Mouse (Mus musculus): ENCODE results near the gene Fgd6. TPM values are rescaled to one million over a fixed set of nuclear protein-coding genes. Genes with fewer than 3 reads are reported as not detected.
A peak's percentile ranks its signal among the peaks of the same experiment; 100 is the strongest.

Fgd6 gene
- polyA plus RNA-seq, 1 experiment from 2014 or later: 3.1 TPM

DNA sequence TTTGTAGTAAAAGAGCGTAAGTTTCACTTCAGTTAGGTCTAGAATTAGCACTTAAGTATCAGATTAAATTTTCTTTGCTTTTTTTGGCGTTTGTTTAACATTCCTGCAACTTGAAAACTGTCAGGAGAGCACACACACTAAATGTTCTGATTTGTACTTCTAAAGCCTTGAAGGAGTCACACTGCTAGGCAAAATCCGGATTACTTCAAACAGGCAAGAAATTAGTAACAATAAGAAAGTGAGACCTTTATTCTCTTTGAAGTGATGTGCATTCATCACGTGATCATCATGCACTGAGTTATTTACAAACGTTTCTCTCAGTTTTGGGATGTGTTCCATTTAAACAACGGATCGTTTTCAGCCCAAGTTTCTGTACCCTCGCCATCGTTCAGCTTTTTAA is 1.4 kb downstream of the Fgd6 start:
- ATAC-seq (ENCODE audit: low FRiP score, low TSS enrichment) (no peak), DNase-seq (no peak)
- H3K9ac ChIP-seq (replicated peaks; ENCODE audit: low read length): no peak overlapping the region
- H3K4me1 ChIP-seq (ENCODE audit: control insufficient read depth, insufficient read depth, low read length): peaks cover 18% of the 10 kb centered on the region
- 30% methylated on average over 9 of the region's 9 CpGs for WGBS
- H3K27me3 ChIP-seq (ENCODE audit: control insufficient read depth, insufficient read depth, low read length): no peaks in the 10 kb centered on the region
- peak overlapping the region; percentile 76 for H3K4me2 ChIP-seq (ENCODE audit: low read length)
- 0 out of 2 replicates have a peak overlapping the region, but pooled peaks have one; percentile 67 for H3K4me3 ChIP-seq (replicated peaks; ENCODE audit: low read depth, low read length)
- no peak overlapping the region for H3K27ac ChIP-seq (replicated peaks; ENCODE audit: low read depth, low read length)
- H3K36me3 ChIP-seq (ENCODE audit: control insufficient read depth, insufficient read depth, low read length): no peaks in the 10 kb centered on the region
- no peaks in the 10 kb centered on the region for H3K9me3 ChIP-seq (ENCODE audit: control insufficient read depth, low read length)

- H3K36me3 ChIP-seq (ENCODE audit: control insufficient read depth, insufficient read depth, low read length): no peaks in the 10 kb centered on the region
- H3K9me3 ChIP-seq (ENCODE audit: control insufficient read depth, low read length): no peaks in the 10 kb centered on the region
- 76% methylated on average over 4 of the region's 4 CpGs for WGBS
- H3K4me3 ChIP-seq (replicated peaks; ENCODE audit: low read depth, low read length): no peak overlapping the region
- ATAC-seq (ENCODE audit: low FRiP score, low TSS enrichment) (no peak), DNase-seq (no peak)
- no peak overlapping the region for H3K27ac ChIP-seq (replicated peaks; ENCODE audit: low read depth, low read length)
- no peak overlapping the region for H3K4me2 ChIP-seq (ENCODE audit: low read length)
- peaks cover 18% of the 10 kb centered on the region for H3K4me1 ChIP-seq (ENCODE audit: control insufficient read depth, insufficient read depth, low read length)
- no peak overlapping the region for H3K9ac ChIP-seq (replicated peaks; ENCODE audit: low read length)
- no peaks in the 10 kb centered on the region for H3K27me3 ChIP-seq (ENCODE audit: control insufficient read depth, insufficient read depth, low read length)
Measured at GRCm38 (mm10) chr10:94037596-94037995, 1.8 kb downstream of the Fgd6 start.

DNA sequence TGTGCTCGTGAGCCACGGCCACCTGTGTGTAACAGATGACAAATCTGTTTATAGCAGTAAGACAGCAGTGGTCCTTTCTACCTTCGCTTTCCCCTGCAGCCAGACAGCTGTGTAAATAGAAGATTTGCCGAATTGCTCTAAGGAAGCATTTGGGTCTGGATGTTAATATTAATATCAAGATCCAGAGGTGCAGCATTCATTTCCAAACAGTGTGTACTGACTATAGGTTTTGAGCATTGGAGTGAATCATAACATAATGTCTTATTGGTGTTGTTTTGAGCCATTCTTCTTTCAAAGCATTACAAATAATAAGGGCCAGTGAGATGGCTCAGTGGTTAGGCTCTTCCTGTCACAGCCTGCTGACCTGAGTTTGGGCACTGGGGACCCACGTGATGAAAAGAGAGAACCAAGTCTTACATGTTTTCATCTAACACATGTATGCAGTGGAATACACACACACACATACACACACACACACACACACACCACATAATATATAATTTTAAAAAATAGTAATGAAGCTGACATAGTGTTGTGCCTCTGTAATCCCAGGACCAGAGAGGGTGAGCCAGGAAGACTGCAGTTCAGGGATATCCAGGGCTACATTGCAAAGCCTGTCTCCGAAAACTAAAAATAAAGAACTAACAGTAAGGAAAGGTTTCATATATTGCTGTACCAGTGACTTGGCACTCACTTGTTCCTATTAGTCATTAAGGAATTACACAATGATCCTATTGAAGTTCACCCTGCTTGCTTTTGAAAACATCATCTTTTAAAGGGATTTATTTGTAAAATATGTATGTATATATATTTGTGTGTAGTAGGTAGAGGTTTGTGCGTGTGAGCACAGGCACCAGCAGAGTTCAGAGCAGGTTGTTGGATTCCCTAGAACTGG is 2.8 kb downstream of the Fgd6 start:
- H3K27me3 ChIP-seq (ENCODE audit: control insufficient read depth, insufficient read depth, low read length): no peaks in the 10 kb centered on the region
- no peaks in the 10 kb centered on the region for H3K36me3 ChIP-seq (ENCODE audit: control insufficient read depth, insufficient read depth, low read length)
- H3K4me2 ChIP-seq (ENCODE audit: low read length): no peak overlapping the region
- 67% methylated on average over 7 of the region's 7 CpGs for WGBS
- H3K9me3 ChIP-seq (ENCODE audit: control insufficient read depth, low read length): no peaks in the 10 kb centered on the region
- no peak overlapping the region for H3K4me3 ChIP-seq (replicated peaks; ENCODE audit: low read depth, low read length)
- H3K27ac ChIP-seq (replicated peaks; ENCODE audit: low read depth, low read length): no peak overlapping the region
- H3K9ac ChIP-seq (replicated peaks; ENCODE audit: low read length): no peak overlapping the region
- no peak for DNase-seq
- no peak for ATAC-seq (ENCODE audit: low FRiP score, low TSS enrichment)
- peaks cover 10% of the 10 kb centered on the region for H3K4me1 ChIP-seq (ENCODE audit: control insufficient read depth, insufficient read depth, low read length)

DNA sequence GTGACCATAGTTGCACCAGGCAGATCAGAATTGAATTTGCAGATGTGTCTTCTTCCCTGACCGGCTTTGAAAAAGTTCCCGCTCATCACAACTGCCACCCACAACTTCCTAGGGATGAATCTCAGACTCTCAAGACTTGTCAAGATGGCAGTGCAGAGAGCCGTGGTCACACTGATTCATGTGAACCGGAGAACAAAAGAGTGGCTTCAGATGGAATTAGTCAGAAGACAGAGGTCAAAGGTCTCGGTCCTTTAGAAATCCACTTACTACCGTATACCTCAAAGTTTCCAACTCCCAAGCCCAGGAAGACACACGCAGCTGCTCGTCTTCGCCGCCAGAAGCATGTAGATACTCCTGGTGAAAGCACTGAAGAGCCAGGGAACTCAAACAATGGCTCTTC is 8.1 kb downstream of the Fgd6 start:
- no peak overlapping the region for H3K4me2 ChIP-seq (ENCODE audit: low read length)
- H3K4me1 ChIP-seq (ENCODE audit: control insufficient read depth, insufficient read depth, low read length): no peaks in the 10 kb centered on the region
- H3K27ac ChIP-seq (replicated peaks; ENCODE audit: low read depth, low read length): no peak overlapping the region
- ATAC-seq (ENCODE audit: low FRiP score, low TSS enrichment): no peak
- WGBS: 12% methylated on average over 10 of the region's 10 CpGs
- H3K4me3 ChIP-seq (replicated peaks; ENCODE audit: low read depth, low read length): no peak overlapping the region
- peaks cover 6% of the 10 kb centered on the region; the same call in 1 of the 2 replicates for H3K36me3 ChIP-seq (ENCODE audit: control insufficient read depth, insufficient read depth, low read length)
- no peaks in the 10 kb centered on the region for H3K9me3 ChIP-seq (ENCODE audit: control insufficient read depth, low read length)
- no peak overlapping the region for H3K9ac ChIP-seq (replicated peaks; ENCODE audit: low read length)
- no peaks in the 10 kb centered on the region for H3K27me3 ChIP-seq (ENCODE audit: control insufficient read depth, insufficient read depth, low read length)
- no peak for DNase-seq

DNA sequence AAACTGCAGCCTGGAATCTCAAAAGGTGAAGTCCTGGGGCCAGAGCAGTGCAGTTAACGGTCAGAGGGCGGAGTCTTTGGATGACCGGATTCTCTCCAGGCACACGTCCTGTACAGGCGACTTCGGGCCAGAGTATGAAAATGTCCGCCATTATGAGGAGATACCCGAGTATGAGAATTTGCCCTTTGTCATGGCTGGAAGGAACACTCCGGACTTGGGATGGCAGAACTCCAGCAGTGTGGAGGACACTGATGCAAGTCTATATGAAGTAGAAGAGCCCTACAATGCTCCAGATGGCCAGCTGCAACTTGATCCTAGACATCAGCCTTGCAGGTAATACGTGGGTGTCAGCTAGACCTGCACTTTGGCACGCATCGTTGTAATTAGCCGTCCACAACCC is 9.5 kb downstream of the Fgd6 start:
- peaks cover 6% of the 10 kb centered on the region; the same call in 1 of the 2 replicates for H3K36me3 ChIP-seq (ENCODE audit: control insufficient read depth, insufficient read depth, low read length)
- H3K9me3 ChIP-seq (ENCODE audit: control insufficient read depth, low read length): no peaks in the 10 kb centered on the region
- DNase-seq: no peak
- H3K27me3 ChIP-seq (ENCODE audit: control insufficient read depth, insufficient read depth, low read length): no peaks in the 10 kb centered on the region
- no peak overlapping the region for H3K9ac ChIP-seq (replicated peaks; ENCODE audit: low read length)
- no peaks in the 10 kb centered on the region for H3K4me1 ChIP-seq (ENCODE audit: control insufficient read depth, insufficient read depth, low read length)
- no peak overlapping the region for H3K4me2 ChIP-seq (ENCODE audit: low read length)
- ATAC-seq (ENCODE audit: low FRiP score, low TSS enrichment): no peak
- H3K27ac ChIP-seq (replicated peaks; ENCODE audit: low read depth, low read length): no peak overlapping the region
- H3K4me3 ChIP-seq (replicated peaks; ENCODE audit: low read depth, low read length): no peak overlapping the region
- WGBS: 92% methylated on average over 13 of the region's 13 CpGs

- H3K9me3 ChIP-seq (ENCODE audit: control insufficient read depth, low read length): no peaks in the 10 kb centered on the region
- H3K4me3 ChIP-seq (replicated peaks; ENCODE audit: low read depth, low read length): no peak overlapping the region
- 58% methylated on average over 1 of the region's 1 CpGs for WGBS
- no peaks in the 10 kb centered on the region for H3K4me1 ChIP-seq (ENCODE audit: control insufficient read depth, insufficient read depth, low read length)
- no peak overlapping the region for H3K9ac ChIP-seq (replicated peaks; ENCODE audit: low read length)
- peaks cover 6% of the 10 kb centered on the region; the same call in 1 of the 2 replicates for H3K36me3 ChIP-seq (ENCODE audit: control insufficient read depth, insufficient read depth, low read length)
- no peak overlapping the region for H3K4me2 ChIP-seq (ENCODE audit: low read length)
- DNase-seq (no peak), ATAC-seq (ENCODE audit: low FRiP score, low TSS enrichment) (no peak)
- H3K27me3 ChIP-seq (ENCODE audit: control insufficient read depth, insufficient read depth, low read length): no peaks in the 10 kb centered on the region
- no peak overlapping the region for H3K27ac ChIP-seq (replicated peaks; ENCODE audit: low read depth, low read length)
Measured at GRCm38 (mm10) chr10:94047024-94047423, 11.2 kb downstream of the Fgd6 start.

DNA sequence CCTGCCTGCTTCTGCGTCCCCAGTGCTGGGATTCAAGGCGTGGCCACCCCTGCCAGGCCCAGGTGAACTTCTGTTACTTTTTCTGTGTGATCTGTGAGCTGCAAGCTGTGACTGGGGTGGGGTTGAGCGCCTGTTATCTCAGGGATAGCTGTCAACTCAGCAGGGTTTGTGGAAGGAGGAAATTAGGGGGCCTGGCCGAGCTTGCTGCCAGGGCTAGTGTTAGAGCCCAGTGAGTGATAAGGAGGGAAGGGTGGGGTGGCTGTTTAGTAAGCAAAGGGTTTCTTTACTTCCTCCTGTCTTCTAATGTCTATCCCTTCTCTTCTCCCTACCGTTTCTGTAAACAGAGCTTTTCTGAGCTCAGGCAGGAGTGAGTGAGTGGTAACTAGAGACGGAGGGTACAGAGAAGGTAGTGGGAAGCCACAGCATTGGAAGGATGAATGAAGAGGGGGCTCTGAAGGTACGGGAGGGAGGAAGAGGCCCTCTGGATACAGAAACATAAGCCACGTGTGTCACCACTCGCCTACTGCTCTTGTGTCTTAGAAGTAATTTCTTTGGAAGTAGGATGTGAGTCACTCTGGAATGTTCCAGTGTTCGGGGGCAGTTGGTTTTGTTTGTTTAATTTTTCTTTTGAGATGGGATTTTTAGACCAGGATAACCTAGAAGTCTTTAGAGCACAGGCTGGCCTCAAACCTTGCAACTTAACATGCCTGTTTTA is 12.2 kb downstream of the Fgd6 start:
- Histone ChIP-seq H3K4me2 (ENCODE audit: low read length) (no peak overlapping the region), H3K27ac (replicated peaks; ENCODE audit: low read depth, low read length) (no peak overlapping the region), H3K9me3 (ENCODE audit: control insufficient read depth, low read length) (no peaks in the 10 kb centered on the region), H3K27me3 (ENCODE audit: control insufficient read depth, insufficient read depth, low read length) (no peaks in the 10 kb centered on the region), H3K9ac (replicated peaks; ENCODE audit: low read length) (no peak overlapping the region), H3K36me3 (ENCODE audit: control insufficient read depth, insufficient read depth, low read length) (peaks cover 6% of the 10 kb centered on the region; the same call in 1 of the 2 replicates), H3K4me3 (replicated peaks; ENCODE audit: low read depth, low read length) (no peak overlapping the region), H3K4me1 (ENCODE audit: control insufficient read depth, insufficient read depth, low read length) (no peaks in the 10 kb centered on the region)
- WGBS: 78% methylated on average over 10 of the region's 10 CpGs
- ATAC-seq (ENCODE audit: low FRiP score, low TSS enrichment): no peak
- no peak for DNase-seq

DNA sequence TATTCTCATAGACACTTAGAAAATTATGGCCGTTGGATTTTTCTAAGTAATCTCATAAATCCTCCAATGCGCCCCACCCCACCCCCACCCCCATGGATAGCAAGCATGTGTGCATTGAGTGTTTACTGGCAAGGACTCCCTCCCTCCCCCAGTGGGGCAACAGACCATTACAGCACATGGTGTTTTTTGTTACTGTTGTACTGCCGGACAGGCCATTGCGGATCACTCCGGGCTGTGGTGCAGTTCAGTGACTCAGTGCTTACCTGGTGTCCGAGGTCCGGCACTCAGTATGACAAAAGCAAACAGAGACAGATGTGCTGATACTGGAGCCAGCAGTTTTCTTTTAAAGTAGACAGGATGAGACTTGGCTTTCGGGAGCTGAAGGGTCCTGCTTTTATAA is 13.3 kb downstream of the Fgd6 start:
- no peaks in the 10 kb centered on the region for H3K4me1 ChIP-seq (ENCODE audit: control insufficient read depth, insufficient read depth, low read length)
- no peak overlapping the region for H3K4me3 ChIP-seq (replicated peaks; ENCODE audit: low read depth, low read length)
- DNase-seq (no peak), ATAC-seq (ENCODE audit: low FRiP score, low TSS enrichment) (no peak)
- peaks cover 6% of the 10 kb centered on the region; the same call in 1 of the 2 replicates for H3K36me3 ChIP-seq (ENCODE audit: control insufficient read depth, insufficient read depth, low read length)
- no peaks in the 10 kb centered on the region for H3K9me3 ChIP-seq (ENCODE audit: control insufficient read depth, low read length)
- WGBS: 83% methylated on average over 8 of the region's 8 CpGs
- no peak overlapping the region for H3K9ac ChIP-seq (replicated peaks; ENCODE audit: low read length)
- no peaks in the 10 kb centered on the region for H3K27me3 ChIP-seq (ENCODE audit: control insufficient read depth, insufficient read depth, low read length)
- no peak overlapping the region for H3K4me2 ChIP-seq (ENCODE audit: low read length)
- H3K27ac ChIP-seq (replicated peaks; ENCODE audit: low read depth, low read length): no peak overlapping the region
